Mouse (Mus musculus) forebrain, embryonic 11.5 days (tissue): ENCODE data around the gene Lrrc40. TPM values are rescaled to one million over a fixed set of nuclear protein-coding genes. Genes with fewer than 3 reads are reported as not detected.
"Not testable (repeated sequence)": the region's sequence is repeated elsewhere in the genome, so short reads cannot be mapped to it uniquely, and the experiment has no call there.

Experiments used
- ATAC-seq: fragments of 200-750 bp; cut with Nextera tagmentation; replicated peaks from 2 replicates; pipeline ENCODE4 v1.8.0; 2017; ENCODE audit warnings: moderate TSS enrichment; ENCODE audit not compliant: low FRiP score
- DNase-seq: peaks from one replicate; pipeline ENCODE4 v3.0.0-alpha.2; 2017; ENCODE audit warnings: low spot score
- H3K27ac ChIP-seq: fragments of 300-500 bp; sonication (generic); 2 replicates; pipeline ENCODE4 v1.5.1; 2014; ENCODE audit warnings: low read depth, low read length
- H3K27me3 ChIP-seq: fragments of 300-500 bp; sonication (generic); 2 replicates; pipeline ENCODE4 v1.6.1; 2014; ENCODE audit warnings: mild to moderate bottlenecking, low read length, mixed read lengths; ENCODE audit not compliant: control insufficient read depth, insufficient read depth
- H3K36me3 ChIP-seq: fragments of 300-500 bp; sonication (generic); 2 replicates; pipeline ENCODE4 v1.6.1; 2014; ENCODE audit warnings: mild to moderate bottlenecking, low read length, moderate library complexity, mixed read lengths; ENCODE audit not compliant: control insufficient read depth, insufficient read depth
- H3K4me1 ChIP-seq: fragments of 300-500 bp; sonication (generic); replicated peaks from 2 replicates; pipeline ENCODE4 v1.6.1; 2014; ENCODE audit warnings: low read length, mixed read lengths; ENCODE audit not compliant: control insufficient read depth, insufficient read depth
- H3K4me2 ChIP-seq: fragments of 300-500 bp; sonication (generic); 2 replicates; pipeline ENCODE4 v1.6.1; 2014; ENCODE audit warnings: low read depth, mild to moderate bottlenecking, low read length, moderate library complexity, mixed read lengths; ENCODE audit not compliant: severe bottlenecking
- H3K4me3 ChIP-seq: fragments of 300-500 bp; sonication (generic); 2 replicates; pipeline ENCODE4 v1.5.1; 2014; ENCODE audit warnings: low read depth, low read length
- H3K9ac ChIP-seq: fragments of 300-500 bp; sonication (generic); 2 replicates; pipeline ENCODE4 v1.6.1; 2014; ENCODE audit warnings: low read length
- H3K9me3 ChIP-seq: fragments of 300-500 bp; sonication (generic); 2 replicates; pipeline ENCODE4 v1.6.1; 2016; ENCODE audit warnings: low read length, mixed read lengths; ENCODE audit not compliant: control insufficient read depth
- WGBS: fragments of 180-500 bp; shearing (Covaris S2); extraction: QIAGEN DNeasy Blood & Tissue Kit; methylation state at CpG from one replicate; pipeline ENCODE4 v1.1.7; 2014; 5-methylcytosine and 5-hydroxymethylcytosine counted together
- polyA plus RNA-seq: library from polyadenylated mRNA; unstranded; fragments of >200 nt; fragmentation: Nextera tagmentation; extraction: Ambion mirVana; gene quantifications from 2 replicates; pipeline ENCODE4 v1.2.1, GENCODE M21; 2014

Lrrc40 gene
- polyA plus RNA-seq, 1 experiment from 2014 or later = 105 TPM

DNA sequence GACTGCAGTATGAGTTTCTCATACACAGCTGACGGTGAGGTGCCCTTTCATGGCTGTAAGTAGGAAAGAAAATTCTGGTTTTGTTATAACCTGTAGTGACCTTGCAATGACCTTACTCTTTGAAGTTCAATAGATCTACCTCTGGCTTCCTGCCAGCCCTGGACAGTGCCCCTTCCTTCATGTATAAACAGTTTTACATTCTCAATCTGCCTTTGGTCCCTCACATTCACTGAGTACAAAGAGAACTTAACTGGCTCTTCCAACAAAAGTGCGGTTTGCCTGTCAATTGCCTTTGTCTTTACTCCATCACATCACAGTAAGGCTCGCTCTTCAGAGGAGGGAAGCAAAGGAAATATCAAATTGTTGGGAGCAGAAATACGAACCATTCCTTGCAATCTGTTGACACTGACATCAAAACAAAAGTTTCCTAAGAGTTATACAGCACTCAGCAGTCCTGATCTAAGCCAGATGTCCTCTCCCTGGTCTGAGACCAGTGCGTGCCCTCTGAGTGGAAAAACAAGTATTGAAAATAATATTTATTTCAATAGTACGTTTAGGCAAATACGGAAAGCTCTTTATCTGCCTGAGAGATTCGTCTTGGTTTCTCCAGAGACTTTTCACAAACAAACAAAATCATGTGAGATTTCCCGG lies 32.3 kb downstream of the Lrrc40 start:
- DNase-seq (no peak), ATAC-seq (no peak)
- Histone ChIP-seq H3K4me3 (no peak overlapping the region), H3K27ac (no peak overlapping the region), H3K27me3 (no peaks in the 10 kb centered on the region), H3K9ac (no peak overlapping the region), H3K4me2 (no peak overlapping the region), H3K4me1 (no peaks in the 10 kb centered on the region), H3K9me3 (no peaks in the 10 kb centered on the region), H3K36me3 (no peaks in the 10 kb centered on the region)
- 79% methylated on average over 9 of the region's 9 CpGs for WGBS

DNA sequence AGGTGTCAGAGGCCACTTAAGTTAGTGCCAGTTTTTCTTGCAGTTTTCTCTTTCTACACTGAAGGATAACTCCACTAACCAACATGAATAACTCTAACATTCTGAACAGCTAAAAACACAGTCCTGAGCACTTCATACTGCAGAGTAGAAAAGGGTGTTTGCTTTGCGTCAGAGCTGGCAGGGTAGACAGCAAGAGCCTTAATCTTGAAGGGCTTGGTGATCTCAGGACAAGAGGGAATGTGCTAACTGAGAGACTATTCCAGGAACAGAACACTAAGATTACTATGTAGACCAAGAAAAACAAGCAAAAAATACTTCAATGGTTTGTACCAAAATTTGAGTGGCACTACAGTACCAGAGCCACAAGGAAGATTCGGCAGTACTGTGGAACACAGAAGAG lies 38.5 kb downstream of the Lrrc40 start:
- ATAC-seq (no peak), DNase-seq (no peak)
- Histone ChIP-seq H3K27me3 (no peaks in the 10 kb centered on the region), H3K36me3 (no peaks in the 10 kb centered on the region), H3K4me1 (no peaks in the 10 kb centered on the region), H3K9ac (no peak overlapping the region), H3K9me3 (no peaks in the 10 kb centered on the region), H3K4me2 (no peak overlapping the region), H3K4me3 (no peak overlapping the region), H3K27ac (no peak overlapping the region)
- 92% methylated on average over 2 of the region's 2 CpGs for WGBS

DNA sequence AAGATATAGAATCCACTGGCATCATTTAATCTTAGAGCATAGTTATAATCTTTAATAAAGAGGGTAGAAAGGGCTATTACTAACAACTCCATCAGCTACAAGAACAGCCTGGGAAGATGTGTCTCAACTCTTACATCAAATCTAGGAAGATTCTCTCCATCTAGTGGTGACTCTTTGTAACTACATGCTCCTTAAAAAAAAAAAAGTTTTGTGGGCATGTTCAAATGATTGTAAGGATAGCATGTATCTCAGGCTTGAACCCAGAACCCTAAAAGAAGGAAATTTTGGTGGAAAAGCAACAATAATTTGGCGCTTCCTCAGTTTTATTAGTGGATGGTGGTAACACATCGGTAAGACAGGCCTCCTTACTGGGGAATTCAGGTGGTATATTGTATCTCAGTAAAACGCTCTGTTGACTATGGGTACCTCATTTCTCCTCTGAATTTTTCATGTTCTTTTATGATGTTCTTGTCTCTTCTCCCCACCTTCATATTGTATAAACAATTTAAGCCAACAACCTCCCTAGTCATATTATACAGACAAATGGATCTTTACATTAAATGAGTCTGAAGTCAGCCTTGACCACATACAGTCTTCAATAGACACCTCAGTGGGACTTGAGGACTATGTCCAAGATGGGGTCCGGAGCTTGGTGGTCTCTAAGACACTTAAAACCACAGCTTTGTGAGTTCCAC lies 40.4 kb downstream of the Lrrc40 start:
- DNase-seq (no peak), ATAC-seq (no peak)
- Histone ChIP-seq H3K27me3 (no peaks in the 10 kb centered on the region), H3K36me3 (no peaks in the 10 kb centered on the region), H3K4me1 (no peaks in the 10 kb centered on the region), H3K9me3 (no peaks in the 10 kb centered on the region), H3K4me2 (no peak overlapping the region), H3K4me3 (no peak overlapping the region), H3K27ac (no peak overlapping the region), H3K9ac (no peak overlapping the region)
- 49% methylated on average over 4 of the region's 4 CpGs for WGBS

DNA sequence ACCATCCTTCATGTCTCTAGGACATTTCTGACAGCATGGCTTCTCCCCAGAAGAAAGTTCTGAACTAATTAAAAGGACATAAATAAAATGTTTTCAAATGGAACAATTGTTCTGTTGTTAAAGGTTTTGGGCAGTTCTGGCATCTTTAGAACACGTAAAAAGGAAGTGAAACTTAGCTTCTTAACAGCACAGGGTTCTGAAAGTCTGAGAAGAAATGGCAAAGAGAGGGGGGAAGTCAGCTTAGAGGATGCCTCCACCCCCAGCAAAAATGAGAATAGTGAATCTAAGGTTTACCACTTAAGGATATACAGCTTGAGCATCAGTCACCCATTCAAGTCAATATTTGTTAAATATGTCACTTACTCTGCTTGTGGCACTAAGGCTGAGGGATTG lies 40.9 kb downstream of the Lrrc40 start:
- Histone ChIP-seq H3K4me2 (no peak overlapping the region), H3K27me3 (no peaks in the 10 kb centered on the region), H3K36me3 (no peaks in the 10 kb centered on the region), H3K9ac (no peak overlapping the region), H3K4me1 (no peaks in the 10 kb centered on the region), H3K9me3 (no peaks in the 10 kb centered on the region), H3K27ac (no peak overlapping the region), H3K4me3 (no peak overlapping the region)
- ATAC-seq (no peak), DNase-seq (no peak)
- WGBS = 63% methylated on average over 1 of the region's 1 CpGs

DNA sequence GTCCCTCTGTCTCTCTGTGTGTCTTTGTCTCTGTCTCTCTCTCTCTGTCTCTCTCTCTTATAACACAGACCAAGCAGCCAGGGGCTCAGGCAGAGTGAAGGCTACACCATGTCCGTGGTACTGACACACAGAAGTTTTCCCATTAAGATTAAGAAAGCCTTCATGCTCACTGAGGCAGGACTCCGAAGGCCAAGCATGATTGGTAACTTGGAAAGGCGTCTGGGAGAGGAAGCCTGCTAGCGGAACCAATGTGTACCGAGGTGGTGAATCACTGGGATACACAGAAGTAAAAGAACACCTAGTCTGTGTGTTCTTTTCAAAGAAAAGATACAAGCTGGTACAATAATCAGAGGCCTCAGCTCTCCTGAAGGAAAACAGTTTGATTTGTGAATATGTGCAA lies 41.4 kb downstream of the Lrrc40 start:
- H3K27me3 ChIP-seq = no peaks in the 10 kb centered on the region
- H3K4me3 ChIP-seq = no peak overlapping the region
- no peak for ATAC-seq
- WGBS = 80% methylated on average over 5 of the region's 5 CpGs
- H3K4me2 ChIP-seq = no peak overlapping the region
- H3K4me1 ChIP-seq = no peaks in the 10 kb centered on the region
- H3K9ac ChIP-seq = no peak overlapping the region
- H3K36me3 ChIP-seq = no peaks in the 10 kb centered on the region
- H3K9me3 ChIP-seq = no peaks in the 10 kb centered on the region
- no peak for DNase-seq
- H3K27ac ChIP-seq = no peak overlapping the region

DNA sequence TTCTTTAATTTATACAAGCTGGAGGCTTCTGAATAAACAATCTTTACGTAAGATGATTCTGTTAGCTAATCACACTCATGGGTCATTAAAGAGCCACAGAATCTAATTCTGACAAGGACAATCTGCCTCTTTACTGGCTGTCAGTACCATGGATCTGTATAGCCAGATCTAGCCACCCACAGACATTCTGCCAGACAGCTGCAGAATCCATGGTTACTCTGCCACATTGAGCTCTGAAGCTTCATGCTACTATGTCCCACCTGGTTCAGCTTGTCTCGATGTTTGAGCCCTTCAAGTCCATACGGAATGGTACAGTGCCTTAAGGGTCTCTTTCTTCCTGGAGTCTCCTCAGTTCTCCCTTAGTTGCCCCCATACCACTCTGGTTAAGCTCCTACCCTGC lies 55.1 kb downstream of the Lrrc40 start:
- ATAC-seq = no peak
- H3K4me2 ChIP-seq = no peak overlapping the region
- no peaks in the 10 kb centered on the region for H3K4me1 ChIP-seq
- no peaks in the 10 kb centered on the region for H3K9me3 ChIP-seq
- DNase-seq = no peak
- 84% methylated on average over 3 of the region's 3 CpGs for WGBS
- no peak overlapping the region for H3K9ac ChIP-seq
- no peaks in the 10 kb centered on the region for H3K36me3 ChIP-seq
- no peak overlapping the region for H3K27ac ChIP-seq
- no peaks in the 10 kb centered on the region for H3K27me3 ChIP-seq
- no peak overlapping the region for H3K4me3 ChIP-seq

DNA sequence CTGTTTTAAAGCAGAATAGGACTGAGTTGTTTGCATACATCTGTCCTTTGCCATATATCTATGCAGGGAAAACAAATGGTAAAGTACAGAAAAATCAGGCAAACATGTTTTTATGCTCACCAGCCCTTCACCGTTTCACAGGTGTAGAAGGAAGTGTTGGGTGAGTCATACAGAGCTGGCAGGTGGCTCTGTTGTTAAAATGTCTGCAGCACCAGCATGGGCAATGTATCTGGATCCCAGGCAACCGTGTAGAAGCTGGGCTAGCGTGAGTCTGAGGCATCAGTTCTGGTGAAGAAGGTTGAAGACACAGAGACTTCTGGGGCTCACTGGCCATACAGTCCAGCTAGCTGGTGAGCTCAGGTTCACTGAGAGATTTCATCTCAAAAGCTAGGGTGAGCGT lies 57.5 kb downstream of the Lrrc40 start:
- Histone ChIP-seq H3K36me3 (no peaks in the 10 kb centered on the region), H3K4me2 (no peak overlapping the region), H3K4me1 (no peaks in the 10 kb centered on the region), H3K27ac (no peak overlapping the region), H3K27me3 (no peaks in the 10 kb centered on the region), H3K4me3 (no peak overlapping the region), H3K9me3 (no peaks in the 10 kb centered on the region), H3K9ac (no peak overlapping the region)
- DNase-seq (no peak), ATAC-seq (no peak)
- 80% methylated on average over 4 of the region's 4 CpGs for WGBS

DNA sequence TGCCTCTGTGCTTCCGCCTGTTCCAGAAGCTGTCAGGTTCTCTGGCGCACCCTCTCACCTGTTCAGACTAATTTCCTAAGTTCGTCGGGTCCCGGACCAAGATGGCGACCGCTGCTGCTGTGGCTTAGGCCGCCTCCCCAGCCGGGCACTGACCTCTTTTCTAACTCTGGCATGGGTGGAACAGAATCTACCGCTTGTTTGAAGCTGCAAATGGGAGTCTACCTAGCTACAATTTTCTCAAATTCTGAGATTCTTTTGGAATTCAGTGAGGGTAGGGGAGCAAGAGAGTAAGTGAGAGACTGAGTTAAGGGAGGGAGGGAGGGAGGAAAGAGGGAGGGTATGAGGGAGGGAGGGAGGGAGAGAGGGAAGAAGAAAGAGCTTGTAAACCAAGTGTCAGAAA lies 65.6 kb downstream of the Lrrc40 start:
- H3K36me3 ChIP-seq, H3K27me3 ChIP-seq, H3K9me3 ChIP-seq, DNase-seq, H3K27ac ChIP-seq, H3K4me2 ChIP-seq, H3K9ac ChIP-seq, H3K4me3 ChIP-seq, ATAC-seq, H3K4me1 ChIP-seq: not testable (repeated sequence)
- 87% methylated on average over 8 of the region's 10 CpGs for WGBS

DNA sequence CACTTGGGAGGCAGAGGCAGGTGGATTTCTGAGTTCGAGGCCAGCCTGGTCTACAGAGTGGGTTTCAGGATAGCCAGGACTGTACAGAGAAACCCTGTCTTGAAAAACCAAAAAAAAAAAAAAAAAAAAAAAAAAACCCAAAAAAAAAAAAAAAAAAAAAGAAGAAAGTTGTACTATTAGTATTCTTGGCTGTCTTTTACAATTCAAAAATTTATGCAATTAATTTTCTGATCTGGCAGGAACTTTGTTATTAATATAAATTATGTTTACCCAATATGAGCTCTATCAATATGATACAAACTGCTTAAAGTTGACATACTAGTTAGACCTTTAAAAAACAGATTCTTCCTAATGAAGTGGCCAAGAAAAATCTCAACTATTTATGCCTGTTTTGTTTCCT lies 66.1 kb downstream of the Lrrc40 start:
- ATAC-seq, H3K4me2 ChIP-seq, DNase-seq, H3K4me3 ChIP-seq, H3K4me1 ChIP-seq, H3K27ac ChIP-seq, H3K9ac ChIP-seq, H3K9me3 ChIP-seq, H3K36me3 ChIP-seq, H3K27me3 ChIP-seq: not testable (repeated sequence)
- 64% methylated on average over 1 of the region's 1 CpGs for WGBS
